Mouse (Mus musculus) forebrain, embryonic 14.5 days (tissue): ENCODE measurements around the gene Ube2o. TPM values are rescaled to one million over a fixed set of nuclear protein-coding genes. Genes with fewer than 3 reads are reported as not detected.

Experiments used
- polyA plus RNA-seq: library from polyadenylated mRNA; unstranded; fragments of >200 nt; fragmentation: Nextera tagmentation; extraction: Ambion mirVana; gene quantifications from 2 replicates; pipeline ENCODE4 v1.2.1, GENCODE M21; 2014

The Ube2o gene
- polyA plus RNA-seq, 1 experiment from 2014 or later: 16.7 TPM

Other genes starting within 250 kb of the Ube2o start
- gene Foxj1, start 246.0 kb downstream of the Ube2o start, polyA plus RNA-seq: 7.3 and 8.7 TPM in 2 replicates
- gene Rnf157, start 168.4 kb downstream of the Ube2o start, polyA plus RNA-seq: 16.3 and 21.5 TPM in 2 replicates
- 95.5 and 100 TPM in 2 replicates for gene Ubald2, start 147.4 kb downstream of the Ube2o start, polyA plus RNA-seq
- gene Qrich2, start 115.2 kb downstream of the Ube2o start, polyA plus RNA-seq: not detected in 2 replicates
- 138 and 153 TPM in 2 replicates for gene Prpsap1, start 87.2 kb downstream of the Ube2o start, polyA plus RNA-seq
- gene Sphk1, start 50.5 kb downstream of the Ube2o start, polyA plus RNA-seq: 2.2 and 2.7 TPM in 2 replicates
- 0.36 TPM in 1 of 2 replicates, not detected in the other for gene Aanat, start 5.0 kb upstream of the Ube2o start, polyA plus RNA-seq
- gene Rhbdf2, start 45.6 kb upstream of the Ube2o start, polyA plus RNA-seq: 0.61 TPM in 2 replicates
- 1.4 and 1.7 TPM in 2 replicates for gene Prcd, start 72.1 kb upstream of the Ube2o start, polyA plus RNA-seq
- gene Cygb, start 72.9 kb upstream of the Ube2o start, polyA plus RNA-seq: 14.7 and 15.4 TPM in 2 replicates
- not detected in 2 replicates for gene St6galnac1, start 194.1 kb upstream of the Ube2o start, polyA plus RNA-seq
- gene Mxra7, start 246.6 kb upstream of the Ube2o start, polyA plus RNA-seq: 3.6 and 3.8 TPM in 2 replicates